Mouse (Mus musculus) lung, postnatal 36 days (tissue): ENCODE results near the gene Olfr419.

ENCODE experiments used
- DNase-seq: peaks from one replicate; pipeline ENCODE4 v3.0.0; 2022; ENCODE audit warnings: mixed read lengths

The Olfr419 gene

DNA sequence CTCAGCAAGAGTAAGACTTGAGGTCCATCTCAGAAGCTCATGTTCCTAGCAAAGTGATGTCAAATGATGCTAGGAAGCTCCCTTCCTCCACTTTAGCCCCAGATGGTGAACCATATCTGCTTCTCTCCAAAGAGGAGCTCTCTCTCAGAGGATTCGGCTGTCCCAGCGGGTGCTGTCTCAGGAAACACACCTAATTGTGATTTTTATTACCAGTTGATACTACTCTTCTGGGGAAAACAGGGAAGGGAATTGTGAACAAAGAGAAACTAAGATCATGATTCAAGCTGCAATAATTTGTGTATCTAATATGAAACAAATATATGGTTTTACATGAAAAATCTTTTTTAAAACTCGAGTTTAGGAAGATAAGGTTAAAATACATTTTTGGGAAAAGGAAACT is at the start of gene Olfr419:
Gene Olfr419, minus strand, starts transcription at position 101 of the 400 bp plus-strand sequence.
- DNase-seq = no peak

DNA sequence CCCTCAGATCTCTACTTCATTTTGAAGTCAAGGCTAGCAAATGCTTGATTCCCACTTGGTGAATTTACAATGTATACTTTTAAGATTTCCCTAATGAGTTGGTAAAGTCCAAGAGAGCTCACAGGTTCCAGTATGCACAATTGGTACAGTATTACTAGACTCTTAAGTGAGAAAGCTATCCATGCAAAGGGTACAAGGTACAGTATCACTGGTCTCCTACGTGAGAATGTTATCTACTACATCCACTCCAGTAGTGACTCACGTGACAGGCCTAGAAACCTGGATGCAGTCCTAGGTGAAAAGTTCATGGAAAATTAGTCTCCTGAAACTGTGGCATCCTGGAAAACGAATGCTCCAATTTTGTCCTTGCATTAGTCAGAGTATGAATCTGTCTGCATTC is 18.8 kb upstream of the Olfr419 start:
- DNase-seq = no peak

GRCm38 (mm10) chr1:174269162-174269561 is 17.3 kb upstream of the Olfr419 start:
- no peak for DNase-seq

GRCm38 (mm10) chr1:174267816-174268215 is 16.0 kb upstream of the Olfr419 start:
- DNase-seq = no peak

- no peak for DNase-seq
These were observed 1.5 kb downstream of the Olfr419 start for GRCm38 (mm10) chr1:174250376-174250775.

GRCm38 (mm10) chr1:174247170-174247569 is 4.7 kb downstream of the Olfr419 start:
- DNase-seq = no peak

- DNase-seq = no peak
These were observed 5.8 kb downstream of the Olfr419 start for GRCm38 (mm10) chr1:174246080-174246479.

DNA sequence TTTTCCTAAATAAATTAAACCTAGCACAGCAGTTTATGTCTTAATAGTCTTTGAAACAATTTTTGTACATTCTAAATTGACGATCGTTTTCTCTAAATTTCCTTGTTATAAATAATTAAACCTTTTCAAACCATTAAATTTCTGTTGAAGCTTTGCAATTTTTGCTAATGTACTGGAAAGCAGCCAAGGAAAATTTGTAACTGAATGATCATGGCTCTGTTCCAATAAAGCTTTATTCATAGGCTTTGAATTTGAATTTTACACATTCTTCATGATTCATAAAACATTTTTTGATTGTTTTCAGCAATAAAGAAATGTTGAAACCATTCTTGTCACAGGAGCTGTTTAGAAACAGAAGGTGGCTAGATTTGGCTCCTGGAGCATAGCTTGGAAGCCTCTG is 7.2 kb downstream of the Olfr419 start:
- DNase-seq = no peak

GRCm38 (mm10) chr1:174239916-174240315 is 11.9 kb downstream of the Olfr419 start:
- no peak for DNase-seq

GRCm38 (mm10) chr1:174216528-174217204 is 35.2 kb downstream of the Olfr419 start:
- DNase-seq = no peak

DNA sequence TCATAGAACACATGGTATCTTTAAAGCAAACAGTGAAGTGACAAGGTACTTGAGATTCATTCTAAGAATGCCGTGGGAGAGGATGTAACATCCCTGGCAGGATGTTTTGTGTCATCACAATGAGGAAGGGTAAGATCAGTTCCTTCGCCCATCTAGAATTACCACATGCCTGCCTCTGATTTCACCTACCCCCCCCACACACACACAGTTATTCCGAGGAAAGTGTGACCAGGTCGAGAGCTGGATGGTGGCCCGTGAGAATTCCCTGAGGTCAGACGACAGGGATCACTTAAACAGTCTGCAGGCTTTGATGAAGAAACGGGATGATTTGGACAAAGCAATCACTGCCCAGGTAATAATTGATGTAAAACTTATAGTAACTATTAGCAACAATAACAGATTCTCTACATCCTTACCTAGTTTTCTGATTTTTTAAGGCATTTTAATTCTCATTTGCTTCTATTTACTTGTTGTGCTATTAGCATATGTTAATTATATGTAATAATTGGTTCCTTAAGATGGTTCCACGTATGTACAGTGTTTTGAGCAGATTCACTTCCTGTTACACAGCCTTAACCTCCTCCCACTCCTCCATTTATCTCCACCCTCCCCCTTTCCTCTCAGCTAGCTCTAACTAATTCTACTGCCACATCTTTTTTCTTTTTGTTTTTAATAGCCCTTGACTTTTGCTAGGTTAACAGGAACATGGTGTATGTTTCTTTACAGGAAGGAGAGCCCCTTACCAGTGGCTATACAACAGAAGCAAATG is 36.4 kb downstream of the Olfr419 start:
- no peak for DNase-seq

- DNase-seq = no peak
These were observed 39.6 kb downstream of the Olfr419 start for GRCm38 (mm10) chr1:174212286-174212685.

- DNase-seq = peak; percentile 9
These were observed 47.2 kb downstream of the Olfr419 start for GRCm38 (mm10) chr1:174204699-174205098.
